Mouse (Mus musculus) heart, adult 2 months (tissue): ENCODE measurements at regions not wholly inside any gene's neighbourhood (a gene's known extent, or its start where the extent isn't known, plus 50 kb on each side); places are given as distances from the start of the nearest gene placed in this dataset.
A peak's percentile ranks its signal among the peaks of the same experiment; 100 is the strongest.

Experiments used
- DNase-seq, 2 experiments: peaks; one replicate each; pipeline ENCODE4 v3.0.0; 2021
- H3K27ac ChIP-seq: fragments of 200-600 bp; 2 replicates; pipeline ENCODE4 v1.8.1; 2022
- H3K27me3 ChIP-seq: fragments of 200-500 bp; 2 replicates; pipeline ENCODE4 v1.6.1; 2012; ENCODE audit warnings: mild to moderate bottlenecking, low read length, inconsistent platforms, mixed read lengths; ENCODE audit not compliant: control insufficient read depth, insufficient read depth
- H3K36me3 ChIP-seq: fragments of 200-500 bp; 2 replicates; pipeline ENCODE4 v1.6.1; 2012; ENCODE audit warnings: low read length, inconsistent platforms; ENCODE audit not compliant: control insufficient read depth, insufficient read depth
- H3K4me1 ChIP-seq: fragments of 200-500 bp; 2 replicates; pipeline ENCODE4 v1.6.1; 2011; ENCODE audit warnings: low read length; ENCODE audit not compliant: control insufficient read depth, insufficient read depth
- H3K4me3 ChIP-seq: fragments of 200-600 bp; 2 replicates; pipeline ENCODE4 v1.8.1; 2022
- H3K79me2 ChIP-seq: fragments of 200-500 bp; replicated peaks from 2 replicates; pipeline ENCODE4 v1.6.1; 2012; ENCODE audit warnings: mild to moderate bottlenecking, inconsistent platforms, low read length, moderate library complexity, mixed read lengths; ENCODE audit not compliant: control insufficient read depth, insufficient read depth
- H3K9ac ChIP-seq: fragments of 200-500 bp; 2 replicates; pipeline ENCODE4 v1.6.1; 2012; ENCODE audit warnings: low read depth, mild to moderate bottlenecking, control low read depth, inconsistent platforms, low read length, mixed read lengths
- CTCF ChIP-seq: fragments of 200-600 bp; IDR thresholded peaks from 2 replicates; pipeline ENCODE4 v1.8.1; 2022; ENCODE audit warnings: antibody characterized with exemption, mild to moderate bottlenecking, moderate library complexity
- EP300 ChIP-seq: fragments of 200-500 bp; IDR thresholded peaks from 2 replicates; pipeline ENCODE4 v1.6.1; 2011; ENCODE audit warnings: low read depth, low read length, control low read depth; ENCODE audit not compliant: insufficient read depth
- POLR2A ChIP-seq: fragments of 200-500 bp; IDR thresholded peaks from 2 replicates; pipeline ENCODE4 v1.6.1; 2011; ENCODE audit warnings: mild to moderate bottlenecking, low read depth, low read length, control low read depth; ENCODE audit not compliant: insufficient read depth
- WGBS: fragments of 180-500 bp; shearing (Covaris S2); methylation state at CpG from one replicate; pipeline ENCODE4 v1.1.7; 2018; 5-methylcytosine and 5-hydroxymethylcytosine counted together
- intact Hi-C: fragments of 180-260 bp; cut with DNase I; formaldehyde crosslinking; loops from one replicate; pipeline ENCODE4 v1.15.1; 2025

DNA sequence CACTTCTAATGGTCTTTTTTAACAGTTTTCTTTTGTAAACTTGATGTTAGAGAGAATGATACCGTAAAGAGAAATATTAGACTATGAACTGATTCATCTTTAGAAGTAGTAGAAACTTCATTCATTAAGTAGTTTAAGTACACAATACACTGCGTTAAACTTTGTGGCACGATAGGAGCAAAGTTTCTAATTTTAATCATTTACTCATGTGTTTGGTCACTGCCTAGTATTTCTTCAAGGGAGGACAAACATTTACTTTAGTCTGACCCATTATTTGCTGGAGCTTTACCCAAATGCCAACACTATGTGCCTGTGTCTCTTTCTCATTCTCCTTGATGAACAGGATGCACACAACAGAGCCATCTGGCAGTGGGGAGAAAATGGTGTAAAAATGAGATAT lies 200.6 kb downstream of the Chm start:
- 75% methylated on average over 3 of the region's 3 CpGs for WGBS
- Histone ChIP-seq H3K4me3 (no peak overlapping the region), H3K36me3 (no peaks in the 10 kb centered on the region), H3K4me1 (no peaks in the 10 kb centered on the region), H3K27ac (no peak overlapping the region), H3K9ac (no peak overlapping the region), H3K27me3 (no peaks in the 10 kb centered on the region), H3K79me2 (no peaks in the 10 kb centered on the region)
- TF ChIP-seq CTCF (no peak), EP300 (no peak), POLR2A (no peak)
- intact Hi-C loops, result no loop called here
- DNase-seq, result no peak

DNA sequence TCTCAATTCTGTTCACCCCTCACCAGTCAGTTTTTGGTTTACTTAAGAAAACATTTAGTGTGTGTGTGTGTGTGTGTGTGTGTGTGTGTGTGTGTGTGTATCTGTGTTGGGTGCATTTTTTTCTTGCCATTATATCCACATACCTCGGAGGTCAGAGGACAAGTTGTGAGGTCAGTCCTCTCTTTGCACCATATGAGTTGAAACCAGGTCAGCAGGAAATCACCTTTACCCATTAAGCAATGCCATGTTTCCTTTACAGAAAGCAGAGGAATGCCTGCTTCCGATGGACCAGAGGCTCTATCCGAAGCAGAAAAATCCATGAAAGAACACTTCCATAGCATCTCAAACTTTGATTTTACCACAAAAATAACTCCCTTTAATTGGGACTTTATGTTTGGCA lies 201.2 kb downstream of the Chm start:
- WGBS, result 55% methylated on average over 3 of the region's 3 CpGs
- Histone ChIP-seq H3K27ac (no peak overlapping the region), H3K4me1 (no peaks in the 10 kb centered on the region), H3K36me3 (no peaks in the 10 kb centered on the region), H3K4me3 (no peak overlapping the region), H3K27me3 (no peaks in the 10 kb centered on the region), H3K9ac (no peak overlapping the region), H3K79me2 (no peaks in the 10 kb centered on the region)
- TF ChIP-seq EP300 (no peak), CTCF (no peak), POLR2A (no peak)
- intact Hi-C loops, result no loop called here
- no peak for DNase-seq

DNA sequence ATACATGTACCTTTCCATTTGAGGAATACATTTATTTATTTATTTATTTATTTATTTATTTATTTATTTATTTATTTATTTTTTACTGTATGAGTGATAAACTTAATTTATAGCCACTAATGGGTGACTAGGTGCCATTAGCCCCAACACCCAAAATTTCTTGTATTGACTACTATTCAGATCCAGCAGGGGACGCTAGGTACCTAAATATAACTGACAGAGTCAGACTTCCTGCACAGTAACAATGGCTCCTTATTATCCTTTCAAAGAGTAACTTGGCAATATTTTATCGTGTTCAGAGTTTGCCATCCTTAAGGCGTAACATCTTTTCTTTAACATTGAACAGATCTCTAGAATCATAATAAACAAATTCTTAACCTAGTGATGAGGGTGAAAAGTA lies 206.7 kb downstream of the Chm start:
- no peaks in the 10 kb centered on the region for H3K79me2 ChIP-seq
- no peaks in the 10 kb centered on the region for H3K27me3 ChIP-seq
- TF ChIP-seq CTCF (peak; percentile 66), POLR2A (no peak)
- DNase-seq, result no peak
- H3K36me3 ChIP-seq, result no peaks in the 10 kb centered on the region
- H3K27ac ChIP-seq, result no peak overlapping the region
- H3K9ac ChIP-seq, result no peak overlapping the region
- no peak overlapping the region for H3K4me3 ChIP-seq
- H3K4me1 ChIP-seq, result no peaks in the 10 kb centered on the region
- WGBS, result 36% methylated on average over 3 of the region's 3 CpGs
- intact Hi-C loops, result no loop called here

DNA sequence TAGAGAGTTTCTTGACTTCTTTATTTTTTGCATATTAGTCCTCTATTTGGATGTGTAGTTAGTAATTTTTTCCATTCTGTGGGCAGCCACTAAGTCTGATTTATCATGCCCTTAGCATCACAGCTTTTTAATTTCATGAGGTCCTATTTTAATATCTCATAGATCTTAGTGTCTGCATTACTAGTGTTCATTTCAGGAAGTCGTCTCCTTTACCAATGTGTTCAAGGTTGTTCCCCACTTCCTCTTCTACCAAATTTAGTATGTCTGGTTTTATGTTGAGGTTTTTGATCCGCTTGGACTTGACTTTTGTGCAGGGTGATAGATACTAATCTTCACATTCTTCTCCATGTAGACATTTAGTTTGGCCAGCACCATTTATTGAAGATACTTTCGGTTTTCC lies 221.2 kb downstream of the Chm start:
- Histone ChIP-seq H3K79me2 (no peaks in the 10 kb centered on the region), H3K4me1 (no peaks in the 10 kb centered on the region), H3K9ac (no peak overlapping the region), H3K27me3 (no peaks in the 10 kb centered on the region), H3K36me3 (no peaks in the 10 kb centered on the region), H3K4me3 (no peak overlapping the region), H3K27ac (no peak overlapping the region)
- TF ChIP-seq CTCF, result no peak
- TF ChIP-seq EP300, result no peak
- no peak for TF ChIP-seq POLR2A
- 55% methylated on average over 3 of the region's 3 CpGs for WGBS
- no peak for DNase-seq
- intact Hi-C loops, result no loop called here

DNA sequence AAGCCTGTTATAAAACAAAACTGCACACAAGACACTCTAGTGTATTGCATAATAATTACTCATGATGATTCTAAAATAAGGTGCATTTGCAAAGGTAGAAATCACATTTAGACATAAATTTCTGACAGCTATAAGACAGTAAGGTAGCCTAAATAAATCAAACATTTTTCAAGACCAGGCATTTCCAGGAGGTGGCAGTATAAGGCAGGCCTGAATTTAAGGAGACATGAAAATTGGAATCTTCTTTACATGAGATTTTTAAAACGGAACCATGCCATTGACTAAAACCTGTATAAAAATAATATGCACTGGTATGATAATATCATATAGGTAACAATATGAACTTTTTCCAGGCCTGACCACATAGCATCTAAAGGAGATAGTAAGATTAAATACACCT lies 235.5 kb downstream of the Chm start:
- Histone ChIP-seq H3K27ac (no peak overlapping the region), H3K4me1 (no peaks in the 10 kb centered on the region), H3K79me2 (no peaks in the 10 kb centered on the region), H3K9ac (no peak overlapping the region), H3K27me3 (no peaks in the 10 kb centered on the region), H3K36me3 (no peaks in the 10 kb centered on the region), H3K4me3 (no peak overlapping the region)
- WGBS, result 53% methylated on average over 1 of the region's 1 CpGs
- peak; percentile 57 for TF ChIP-seq CTCF
- no peak for TF ChIP-seq EP300
- no peak for DNase-seq
- intact Hi-C loops, result no loop called here

DNA sequence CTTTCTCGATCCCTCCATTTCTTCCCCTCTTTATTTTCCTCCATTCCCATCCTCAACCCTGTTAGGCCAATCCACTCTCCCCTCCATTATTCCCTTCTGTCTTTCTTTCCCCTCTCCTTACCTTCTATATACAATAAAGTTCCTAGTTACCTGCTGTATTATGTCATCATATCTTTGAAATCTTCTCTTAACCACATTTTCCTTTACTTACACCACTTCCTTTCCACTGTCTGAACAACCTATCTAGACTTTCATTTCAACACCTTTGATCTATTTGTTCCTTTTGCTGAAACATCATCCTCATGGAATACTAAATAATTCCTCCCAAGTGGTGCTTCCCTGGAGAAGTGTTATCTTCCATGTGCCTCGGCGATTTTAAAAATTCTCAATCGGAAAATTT lies 237.8 kb downstream of the Chm start:
- Histone ChIP-seq H3K4me3 (no peak overlapping the region), H3K27ac (no peak overlapping the region), H3K79me2 (no peaks in the 10 kb centered on the region), H3K27me3 (no peaks in the 10 kb centered on the region), H3K36me3 (no peaks in the 10 kb centered on the region), H3K4me1 (no peaks in the 10 kb centered on the region), H3K9ac (no peak overlapping the region)
- TF ChIP-seq EP300 (no peak), POLR2A (no peak), CTCF (no peak)
- DNase-seq, result no peak
- WGBS, result 68% methylated on average over 4 of the region's 4 CpGs
- intact Hi-C loops, result no loop called here
